In the genomic region with DNA sequence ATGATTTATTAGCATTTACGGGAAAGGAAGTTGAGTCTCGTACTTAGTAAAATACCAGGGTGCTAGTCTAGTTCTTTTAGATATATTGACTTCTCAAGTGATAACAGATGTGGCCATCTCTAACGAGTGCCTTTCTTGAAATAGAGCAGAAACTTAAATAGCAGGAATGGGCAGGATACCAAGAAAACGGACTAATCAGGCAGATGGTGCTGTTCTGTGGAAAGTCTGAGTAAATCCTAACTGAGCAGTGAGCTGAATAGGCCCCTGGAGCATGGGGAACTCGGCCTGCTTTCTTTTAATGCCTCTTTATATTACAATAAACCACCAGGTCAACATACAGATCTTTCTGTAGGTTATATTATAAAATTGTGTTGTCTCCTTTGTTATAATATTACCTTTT, we compare ENCODE assay signal across 13 mouse cellular contexts. TPM values are rescaled to one million over a fixed set of nuclear protein-coding genes. Genes with fewer than 3 reads are reported as not detected.
DNase-seq lines count a peak whose midpoint lies in the region; ATAC-seq lines count a peak whose summit lies in the region.
"Had no signal": no experiment of that assay in that cellular context is flagged by ENCODE, and none has a peak within 500 bp of the region (broad histone marks: within the 10 kb centered on the region; RNA-seq: fewer than 3 reads in every experiment).

No protein-coding gene starts in this region.

- no peak for DNase-seq in heart, adult 8-10 months (ENCODE audit: low spot score)
- peak; percentile 45 for DNase-seq in MN1 (ENCODE audit: low spot score)
- DNase-seq in cerebellum, adult 9-11 months: peak; percentile 49
- DNase-seq in left cerebral cortex, adult 18-20 months (ENCODE audit: low spot score in 2 of 2): peak; percentile 35 to 46
- DNase-seq in spleen, adult 18-20 months: no peak
- no peak for DNase-seq in kidney, adult 8-10 months
- DNase-seq in spleen, postnatal 4 days (ENCODE audit: low spot score in 2 of 2): no peak
- DNase-seq: kidney, postnatal 4 days had no signal

- no peak overlapping the region for H3K27ac ChIP-seq in heart, embryonic 12.5 days (ENCODE audit: poor library complexity, severe bottlenecking)
- H3K27ac ChIP-seq: heart, embryonic 10.5 days; lung, embryonic 15.5 days; neural tube, embryonic 13.5 days; stomach, postnatal 0 days had no signal

- no peaks in the 10 kb centered on the region for H3K27me3 ChIP-seq in heart, embryonic 12.5 days (replicated peaks)
- H3K27me3 ChIP-seq: lung, embryonic 15.5 days; neural tube, embryonic 13.5 days had no signal

- no peak overlapping the region for H3K9ac ChIP-seq in heart, embryonic 12.5 days
- H3K9ac ChIP-seq: lung, embryonic 15.5 days; neural tube, embryonic 13.5 days had no signal

- H3K4me1 ChIP-seq in heart, embryonic 12.5 days (replicated peaks): no peaks in the 10 kb centered on the region
- H3K4me1 ChIP-seq: heart, embryonic 10.5 days; lung, embryonic 15.5 days; neural tube, embryonic 13.5 days had no signal

- peak; percentile 55; the same call in 1 of the 2 replicates for ATAC-seq in heart, embryonic 12.5 days (ENCODE audit: insufficient number of reproducible peaks, low FRiP score)

- H3K4me3 ChIP-seq in heart, embryonic 12.5 days: no peak overlapping the region
- H3K4me3 ChIP-seq: heart, embryonic 10.5 days; lung, embryonic 15.5 days; neural tube, embryonic 13.5 days had no signal

- no peak overlapping the region for H3K4me2 ChIP-seq in heart, embryonic 12.5 days
- H3K4me2 ChIP-seq: lung, embryonic 15.5 days; neural tube, embryonic 13.5 days had no signal

- WGBS in heart, embryonic 12.5 days: 46% methylated on average over 5 of the region's 5 CpGs

- H3K36me3 ChIP-seq in heart, embryonic 12.5 days: no peaks in the 10 kb centered on the region
- H3K36me3 ChIP-seq: heart, embryonic 10.5 days; lung, embryonic 15.5 days; neural tube, embryonic 13.5 days had no signal

- H3K9me3 ChIP-seq in heart, embryonic 12.5 days (replicated peaks): no peaks in the 10 kb centered on the region
- H3K9me3 ChIP-seq: heart, embryonic 10.5 days; lung, embryonic 15.5 days; neural tube, embryonic 13.5 days had no signal

RNA-seq across cellular contexts. Expression of gene Rasa1, which starts 22.0 kb away (rescaled TPM):
- polyA plus RNA-seq in heart, embryonic 12.5 days (2016; fragmentation: Nextera tagmentation; extraction: Ambion mirVana): 41.3 and 44.0 TPM in 2 replicates
- total RNA-seq in heart, adult 8-10 months (2022): 10 to 100 TPM; 21.7 to 28.2 (median 26.4) TPM
- 10 to 100 TPM; 56.2 to 57.0 TPM for total RNA-seq in left cerebral cortex, adult 18-20 months (2021)

Comparison
In these comparisons a context has a peak if more than half of its experiments do, and no peak if none do; other contexts are left out.
1. DNase-seq: peak in MN1 (single experiment), cerebellum, adult 9-11 months (single experiment) and left cerebral cortex, adult 18-20 months (2 of 2); none in heart, adult 8-10 months (single experiment), spleen, adult 18-20 months (0 of 2), kidney, adult 8-10 months (0 of 2) and spleen, postnatal 4 days (0 of 2).